Mouse (Mus musculus): ENCODE results near the gene Olfr518. TPM values are rescaled to one million over a fixed set of nuclear protein-coding genes. Genes with fewer than 3 reads are reported as not detected.

Olfr518 gene
- total and polyA plus RNA-seq, 2 experiments = not detected

GRCm38 (mm10) chr7:108903969-108904368 lies 19.2 kb upstream of the Olfr518 start:
- no peak for TF ChIP-seq CTCF (IDR thresholded peaks at IDR 0.05; ENCODE audit: low read depth, low read length)
- TF ChIP-seq POLR2A (IDR thresholded peaks at IDR 0.05; ENCODE audit: extremely low read depth, insufficient read depth, low read length) = no peak
- Histone ChIP-seq H3K27ac (replicated peaks; ENCODE audit: insufficient read depth, low read depth, low read length) (no peak overlapping the region), H3K36me3 (ENCODE audit: control insufficient read depth, insufficient read depth, low read length) (no peaks in the 10 kb centered on the region), H3K27me3 (ENCODE audit: control insufficient read depth, insufficient read depth, low read length) (no peaks in the 10 kb centered on the region), H3K9ac (ENCODE audit: low read depth, low read length) (no peak overlapping the region), H3K4me3 (ENCODE audit: insufficient read depth, low read depth, low read length) (no peak overlapping the region), H3K4me1 (ENCODE audit: control insufficient read depth, insufficient read depth, low read length) (no peaks in the 10 kb centered on the region; the same call in 1 of the 2 replicates), H3K79me2 (ENCODE audit: control insufficient read depth, insufficient read depth, low read length) (no peaks in the 10 kb centered on the region)
- DNase-seq (ENCODE audit: extremely low read depth, low read depth, low spot score) = peak; percentile 83
- WGBS = 22% methylated on average over 2 of the region's 2 CpGs

GRCm38 (mm10) chr7:108894320-108894719 lies 9.5 kb upstream of the Olfr518 start, which contains the start of gene Olfr519:
Gene Olfr519, minus strand, starts transcription at chr7:108894420.
- H3K79me2 ChIP-seq (ENCODE audit: control insufficient read depth, insufficient read depth, low read length) = no peaks in the 10 kb centered on the region
- no peak for DNase-seq (ENCODE audit: extremely low read depth, low read depth, low spot score)
- H3K4me1 ChIP-seq (ENCODE audit: control insufficient read depth, insufficient read depth, low read length) = no peaks in the 10 kb centered on the region
- no peak within 1 kb of the TSS for H3K27ac ChIP-seq (replicated peaks; ENCODE audit: insufficient read depth, low read depth, low read length)
- no peaks in the 10 kb centered on the region for H3K36me3 ChIP-seq (ENCODE audit: control insufficient read depth, insufficient read depth, low read length)
- no peak for TF ChIP-seq POLR2A (IDR thresholded peaks at IDR 0.05; ENCODE audit: extremely low read depth, insufficient read depth, low read length)
- no peak within 1 kb of the TSS for H3K4me3 ChIP-seq (ENCODE audit: insufficient read depth, low read depth, low read length)
- no peaks in the 10 kb centered on the region for H3K27me3 ChIP-seq (ENCODE audit: control insufficient read depth, insufficient read depth, low read length)
- WGBS = 81% methylated on average over 5 of the region's 5 CpGs
- H3K9ac ChIP-seq (ENCODE audit: low read depth, low read length) = no peak within 1 kb of the TSS

DNA sequence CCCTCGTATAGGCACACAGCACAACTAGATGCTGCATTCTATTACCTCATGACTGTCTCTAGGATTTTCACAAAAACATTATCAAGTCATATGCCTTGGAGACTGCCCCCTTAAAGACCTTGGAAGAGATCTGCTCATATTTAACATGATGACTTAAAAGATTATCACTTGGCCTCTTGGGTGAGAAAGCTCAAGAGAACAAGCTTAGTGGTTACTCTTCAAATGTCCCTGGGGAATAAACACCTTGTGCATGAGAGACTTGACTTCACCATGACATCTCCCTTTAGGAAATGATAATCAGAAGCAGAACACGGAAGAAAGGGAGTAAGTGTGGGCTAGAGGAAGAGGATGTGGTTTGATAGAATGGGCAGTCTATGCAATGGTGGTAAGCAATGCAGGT lies 12.5 kb downstream of the Olfr518 start, which contains the start of gene Olfr517:
TSS of gene Olfr517 (minus strand) at position 101 of the 400 bp plus-strand sequence.
- Histone ChIP-seq H3K27ac (replicated peaks; ENCODE audit: insufficient read depth, low read depth, low read length) (no peak within 1 kb of the TSS), H3K27me3 (ENCODE audit: control insufficient read depth, insufficient read depth, low read length) (no peaks in the 10 kb centered on the region), H3K4me3 (ENCODE audit: insufficient read depth, low read depth, low read length) (no peak within 1 kb of the TSS), H3K36me3 (ENCODE audit: control insufficient read depth, insufficient read depth, low read length) (no peaks in the 10 kb centered on the region), H3K9ac (ENCODE audit: low read depth, low read length) (no peak within 1 kb of the TSS), H3K4me1 (ENCODE audit: control insufficient read depth, insufficient read depth, low read length) (no peaks in the 10 kb centered on the region), H3K79me2 (ENCODE audit: control insufficient read depth, insufficient read depth, low read length) (no peaks in the 10 kb centered on the region)
- TF ChIP-seq POLR2A (IDR thresholded peaks at IDR 0.05; ENCODE audit: extremely low read depth, insufficient read depth, low read length) (no peak), CTCF (IDR thresholded peaks at IDR 0.05; ENCODE audit: low read depth, low read length) (no peak)
- 48% methylated on average over 2 of the region's 2 CpGs for WGBS
- DNase-seq (ENCODE audit: extremely low read depth, low read depth, low spot score) = no peak

DNA sequence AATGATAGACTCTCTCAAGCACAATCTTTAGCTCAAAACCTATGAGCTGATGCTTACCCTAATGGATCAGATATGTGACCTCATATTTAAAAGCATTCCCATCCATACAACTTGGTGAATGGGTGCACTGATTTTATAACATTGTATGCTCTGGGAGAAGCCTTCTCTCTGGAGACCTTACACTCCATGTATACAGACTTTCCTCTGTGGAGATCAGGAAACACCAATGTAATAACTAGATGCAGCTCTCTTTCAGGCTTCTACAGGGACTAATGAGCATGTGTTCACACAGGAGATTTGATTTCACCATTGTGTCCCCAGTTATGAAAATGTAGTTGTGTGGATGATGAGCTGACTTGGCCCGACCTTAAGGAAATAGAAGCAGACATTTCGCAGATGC lies 34.4 kb downstream of the Olfr518 start, which contains the start of gene Olfr516:
TSS of gene Olfr516 (minus strand) at position 101 of the 400 bp plus-strand sequence.
- no peaks in the 10 kb centered on the region for H3K27me3 ChIP-seq (ENCODE audit: control insufficient read depth, insufficient read depth, low read length)
- no peaks in the 10 kb centered on the region for H3K36me3 ChIP-seq (ENCODE audit: control insufficient read depth, insufficient read depth, low read length)
- H3K27ac ChIP-seq (replicated peaks; ENCODE audit: insufficient read depth, low read depth, low read length) = no peak within 1 kb of the TSS
- H3K79me2 ChIP-seq (ENCODE audit: control insufficient read depth, insufficient read depth, low read length) = no peaks in the 10 kb centered on the region
- H3K9ac ChIP-seq (ENCODE audit: low read depth, low read length) = no peak within 1 kb of the TSS
- WGBS = 82% methylated on average over 2 of the region's 2 CpGs
- TF ChIP-seq CTCF (IDR thresholded peaks at IDR 0.05; ENCODE audit: low read depth, low read length) = no peak
- no peak for TF ChIP-seq POLR2A (IDR thresholded peaks at IDR 0.05; ENCODE audit: extremely low read depth, insufficient read depth, low read length)
- no peak within 1 kb of the TSS for H3K4me3 ChIP-seq (ENCODE audit: insufficient read depth, low read depth, low read length)
- no peaks in the 10 kb centered on the region for H3K4me1 ChIP-seq (ENCODE audit: control insufficient read depth, insufficient read depth, low read length)
- DNase-seq (ENCODE audit: extremely low read depth, low read depth, low spot score) = no peak

Other genes starting within 250 kb of the Olfr518 start
- not detected in 2 replicates for gene Olfr509, start 233.1 kb downstream of the Olfr518 start, total RNA-seq (2014; rRNA removed)
- not detected in 2 replicates for gene Olfr509, start 233.1 kb downstream of the Olfr518 start, polyA plus RNA-seq (2012; rRNA removed)
- gene Olfr510, start 218.6 kb downstream of the Olfr518 start, total RNA-seq (2014; rRNA removed) = not detected in 2 replicates
- gene Olfr510, start 218.6 kb downstream of the Olfr518 start, polyA plus RNA-seq (2012; rRNA removed) = not detected in 2 replicates
- not detected in 2 replicates for gene Olfr512, start 171.7 kb downstream of the Olfr518 start, total RNA-seq (2014; rRNA removed)
- not detected in 2 replicates for gene Olfr512, start 171.7 kb downstream of the Olfr518 start, polyA plus RNA-seq (2012; rRNA removed)
- gene Olfr513, start 134.0 kb downstream of the Olfr518 start, total RNA-seq (2014; rRNA removed) = not detected in 2 replicates
- not detected in 2 replicates for gene Olfr513, start 134.0 kb downstream of the Olfr518 start, polyA plus RNA-seq (2012; rRNA removed)
- not detected in 2 replicates for gene Olfr514, start 59.0 kb downstream of the Olfr518 start, total RNA-seq (2014; rRNA removed)
- not detected in 2 replicates for gene Olfr514, start 59.0 kb downstream of the Olfr518 start, polyA plus RNA-seq (2012; rRNA removed)
- not detected in 2 replicates for gene Olfr516, start 34.5 kb downstream of the Olfr518 start, total RNA-seq (2014; rRNA removed)
- not detected in 2 replicates for gene Olfr516, start 34.5 kb downstream of the Olfr518 start, polyA plus RNA-seq (2012; rRNA removed)
- gene Olfr517, start 12.6 kb downstream of the Olfr518 start, total RNA-seq (2014; rRNA removed) = not detected in 2 replicates
- gene Olfr517, start 12.6 kb downstream of the Olfr518 start, polyA plus RNA-seq (2012; rRNA removed) = not detected in 2 replicates
- gene Olfr519, start 9.4 kb upstream of the Olfr518 start, total RNA-seq (2014; rRNA removed) = not detected in 2 replicates
- not detected in 2 replicates for gene Olfr519, start 9.4 kb upstream of the Olfr518 start, polyA plus RNA-seq (2012; rRNA removed)
- under 0.01 and 0.09 TPM in 2 replicates for gene Nlrp10, start 45.2 kb upstream of the Olfr518 start, total RNA-seq (2014; rRNA removed)
- gene Nlrp10, start 45.2 kb upstream of the Olfr518 start, polyA plus RNA-seq (2012; rRNA removed) = not detected in 2 replicates
- 20.6 and 31.7 TPM in 2 replicates for gene Eif3f, start 49.4 kb upstream of the Olfr518 start, total RNA-seq (2014; rRNA removed)
- gene Eif3f, start 49.4 kb upstream of the Olfr518 start, polyA plus RNA-seq (2012; rRNA removed) = 47.2 and 48.1 TPM in 2 replicates
- gene Tub, start 65.3 kb upstream of the Olfr518 start, total RNA-seq (2014; rRNA removed) = under 0.01 and 0.07 TPM in 2 replicates
- not detected in 2 replicates for gene Tub, start 65.3 kb upstream of the Olfr518 start, polyA plus RNA-seq (2012; rRNA removed)
- gene Ric3, start 198.3 kb upstream of the Olfr518 start, total RNA-seq (2014; rRNA removed) = 0.92 and 1.3 TPM in 2 replicates
- 0.10 and 0.17 TPM in 2 replicates for gene Ric3, start 198.3 kb upstream of the Olfr518 start, polyA plus RNA-seq (2012; rRNA removed)

Data from liver, adult 2 months (tissue).